Mouse (Mus musculus) c-Kit-negative CD71-positive TER-119-positive erythroid progenitor cells, embryonic 14.5 days (primary cell): Measurements from ENCODE around the gene Alpl.

Source experiments
- DNase-seq: peaks from one replicate; pipeline ENCODE4 v3.0.0-alpha.2; 2013; ENCODE audit warnings: low read depth, low spot score

Gene Alpl

DNA sequence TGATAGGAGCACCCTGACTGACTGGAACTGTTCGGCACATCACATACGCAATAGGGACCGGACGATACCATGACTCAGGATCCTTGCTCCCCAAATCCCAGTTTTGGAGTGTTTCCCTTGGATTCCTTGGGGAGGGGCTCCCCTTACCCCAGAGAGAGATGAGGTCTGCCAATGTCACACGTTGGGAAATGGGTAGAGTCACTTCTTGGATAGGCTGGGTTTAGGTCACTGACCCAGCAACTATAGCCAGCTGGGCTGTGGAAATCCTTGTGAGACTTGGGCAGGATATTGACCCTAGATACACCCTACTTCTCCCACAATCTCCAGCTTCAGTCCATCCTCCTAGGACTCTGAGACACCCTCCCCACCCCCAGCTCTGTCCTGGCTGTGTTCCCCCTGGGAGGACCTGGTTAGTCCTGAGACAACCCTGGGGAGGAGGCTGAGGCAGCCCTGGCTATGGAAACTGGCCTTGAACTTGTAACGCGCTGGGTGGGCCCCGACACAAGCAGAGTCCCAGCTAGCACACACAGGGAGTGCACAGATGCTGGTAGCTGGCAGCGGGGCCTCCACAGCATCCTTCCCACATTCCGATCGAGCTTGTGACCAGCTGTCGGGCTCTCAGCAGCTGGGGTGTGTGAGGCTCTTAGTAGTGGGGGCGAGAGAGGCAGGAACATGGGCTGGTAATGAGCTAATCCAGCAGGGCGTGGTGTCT, 25.1 kb downstream of the Alpl start:
- DNase-seq = no peak

GRCm38 (mm10) chr4:137769635-137770034, 26.5 kb downstream of the Alpl start:
- no peak for DNase-seq

DNA sequence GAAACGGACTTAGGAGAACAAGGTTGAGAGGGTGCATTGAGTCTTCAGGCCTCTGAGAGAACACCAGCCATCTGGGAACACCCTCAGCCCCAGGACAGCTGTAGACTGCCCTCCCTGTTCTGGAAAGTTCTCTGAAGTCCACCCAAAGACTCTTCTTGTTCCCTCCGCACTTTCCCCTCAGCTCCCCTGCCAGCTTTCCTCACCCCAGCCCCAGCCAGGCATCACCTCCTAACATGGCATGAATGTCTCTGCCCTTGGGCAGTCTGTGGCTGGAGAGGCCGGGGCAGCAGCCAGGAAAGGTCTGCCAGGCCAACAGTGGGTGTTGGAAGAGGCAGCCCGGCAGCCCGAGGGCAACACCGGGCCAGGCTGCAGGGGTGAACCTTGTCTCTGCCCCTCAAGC, 27.4 kb downstream of the Alpl start:
- no peak for DNase-seq

GRCm38 (mm10) chr4:137768381-137768780, 27.8 kb downstream of the Alpl start:
- DNase-seq = no peak

DNA sequence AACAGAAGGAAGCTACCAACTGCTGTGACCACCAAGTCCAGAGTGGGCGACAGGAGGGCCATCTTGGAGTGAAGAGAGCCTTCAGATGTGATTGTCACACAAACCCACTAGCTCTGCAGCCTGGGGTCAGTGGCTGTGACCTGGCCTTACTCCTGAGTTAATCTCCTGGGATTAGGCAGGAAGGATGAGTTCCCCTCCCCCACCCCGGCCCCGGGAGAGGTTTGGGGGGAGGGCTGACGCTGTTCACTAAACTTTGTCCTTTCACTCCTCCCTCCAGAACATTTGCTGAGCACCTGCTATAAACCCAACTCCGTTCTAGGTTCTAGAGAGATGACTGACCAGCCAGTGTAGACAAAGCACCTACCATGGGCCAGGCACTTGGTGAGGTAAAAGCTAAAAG, 29.8 kb downstream of the Alpl start:
- DNase-seq = no peak

DNA sequence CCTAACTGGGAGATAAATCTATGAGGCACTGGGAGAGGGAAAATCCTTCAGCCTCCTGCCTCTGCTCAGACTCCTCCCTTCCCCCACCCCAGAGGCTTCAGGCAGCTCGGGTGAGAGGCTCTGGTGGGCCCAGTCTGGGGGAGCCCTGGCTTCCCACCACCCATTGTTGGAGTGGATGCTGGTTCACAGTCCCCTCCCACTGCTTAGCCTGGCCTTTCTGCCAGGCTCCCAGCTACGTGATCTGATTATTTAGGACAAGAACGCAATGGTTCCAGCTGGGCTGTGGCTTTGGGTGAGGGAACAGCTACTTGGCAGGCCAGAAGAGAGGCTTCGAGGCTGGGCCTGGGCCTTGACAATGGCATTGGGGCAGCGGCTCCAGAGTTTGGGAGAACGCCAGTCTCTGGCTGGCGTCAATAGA, 30.6 kb downstream of the Alpl start:
- DNase-seq = no peak

- no peak for DNase-seq
Measured at GRCm38 (mm10) chr4:137764621-137765020, 31.6 kb downstream of the Alpl start.

DNA sequence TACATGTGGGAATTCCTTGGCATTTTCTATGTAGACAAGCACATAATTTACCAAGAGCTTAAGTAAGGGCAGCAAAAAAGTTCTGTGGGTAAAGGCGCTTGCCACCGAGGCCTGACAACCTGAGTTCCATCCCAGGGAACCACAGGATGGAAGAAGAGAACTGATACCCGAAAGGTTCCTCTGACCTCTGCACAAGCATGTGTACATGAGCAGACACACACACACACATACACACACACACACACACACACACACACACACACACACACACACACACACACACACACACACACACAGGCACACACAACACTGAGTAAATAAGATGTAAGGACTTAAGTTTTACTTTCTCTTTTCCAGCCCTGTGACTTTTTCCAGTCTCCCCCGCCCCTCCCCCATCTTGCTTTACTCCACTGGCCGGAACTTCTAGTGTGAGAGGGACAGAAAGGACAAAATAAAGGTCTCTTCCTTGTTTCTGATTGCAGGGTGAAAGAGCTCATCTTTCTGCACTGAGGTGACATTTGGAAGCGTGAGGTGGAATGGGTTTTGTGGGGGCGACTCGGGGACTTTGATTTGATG, 32.2 kb downstream of the Alpl start:
- DNase-seq = no peak

- no peak for DNase-seq
Measured at GRCm38 (mm10) chr4:137762886-137763285, 33.3 kb downstream of the Alpl start.

- DNase-seq = no peak
Measured at GRCm38 (mm10) chr4:137754446-137754845, 41.7 kb downstream of the Alpl start.

DNA sequence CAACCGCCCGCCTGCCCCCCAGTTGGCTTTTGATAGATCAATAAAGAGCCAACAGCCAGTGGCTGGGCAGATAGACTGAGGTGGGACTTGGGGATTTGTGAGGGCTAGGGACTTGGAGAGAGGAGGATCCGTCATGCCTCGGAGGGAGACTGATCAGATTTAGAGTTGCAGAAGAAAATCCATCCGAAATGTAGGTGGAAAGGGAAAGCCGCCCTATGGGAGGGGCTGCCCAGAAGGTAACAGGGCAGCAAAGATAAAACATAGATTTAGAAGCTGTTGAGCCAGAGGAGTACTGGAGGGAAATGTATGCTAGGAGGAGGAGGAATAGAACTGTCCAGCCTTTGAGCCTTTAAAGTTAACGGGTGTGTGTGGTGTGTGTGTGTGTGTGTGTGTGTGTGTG, 43.0 kb downstream of the Alpl start:
- peak; percentile 50 for DNase-seq

DNA sequence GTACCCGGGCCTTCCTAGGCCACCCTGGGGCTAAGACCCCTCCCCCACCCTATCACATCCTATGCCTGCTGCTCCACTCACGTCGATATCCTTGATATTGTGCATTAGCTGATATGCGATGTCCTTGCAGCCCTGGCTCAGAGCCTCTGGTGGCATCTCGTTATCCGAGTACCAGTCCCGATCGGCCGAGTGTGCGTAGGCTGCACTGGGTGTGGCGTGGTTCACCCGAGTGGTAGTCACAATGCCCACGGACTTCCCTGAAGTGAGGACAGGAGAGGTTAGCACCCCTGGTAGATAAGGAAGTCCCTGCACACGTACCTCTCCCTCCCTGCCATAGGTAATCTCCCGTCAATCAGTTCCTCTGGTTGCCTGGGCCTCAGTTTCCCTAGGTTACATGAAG, 43.7 kb downstream of the Alpl start:
- DNase-seq = peak; percentile 59

DNA sequence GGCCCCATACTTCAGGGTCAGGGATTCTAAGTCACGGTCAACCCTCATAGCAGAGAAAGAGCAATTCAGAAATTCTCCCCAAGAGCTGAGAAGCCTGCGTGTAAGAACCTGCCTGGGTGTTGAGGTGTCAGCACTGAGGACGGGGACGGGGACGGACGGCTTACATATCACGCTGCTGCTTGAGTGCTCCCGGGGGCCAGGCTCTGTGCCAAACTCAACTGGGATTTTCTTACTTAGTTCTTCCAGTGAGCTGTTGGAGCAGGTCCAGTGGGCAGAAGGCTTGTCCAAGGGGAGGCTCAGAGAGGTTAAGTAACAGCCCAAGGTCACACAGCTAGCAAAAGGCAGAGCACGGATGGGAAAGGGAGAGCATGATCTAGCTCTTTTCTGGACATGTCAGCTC, 44.5 kb downstream of the Alpl start:
- no peak for DNase-seq

DNA sequence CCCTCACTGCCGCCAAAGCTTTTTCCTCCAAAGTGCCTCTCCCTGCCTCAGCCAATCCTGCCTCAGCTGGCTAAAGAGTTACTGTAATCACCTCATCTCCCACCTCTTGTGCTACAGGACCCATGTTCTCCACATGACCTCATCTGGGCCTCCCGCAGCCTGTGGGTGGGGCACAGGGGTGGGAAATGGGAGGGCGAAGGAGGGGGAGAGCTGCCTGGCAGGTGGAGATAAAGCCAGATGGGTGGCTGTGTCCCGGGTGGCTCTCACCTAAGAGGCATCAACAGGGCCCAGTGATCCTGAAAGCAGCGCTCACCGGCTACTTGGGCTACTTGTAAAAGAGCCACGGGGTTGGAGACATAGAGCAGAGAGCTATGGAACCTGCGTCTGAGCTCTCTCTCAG, 44.9 kb downstream of the Alpl start:
- DNase-seq = peak; percentile 92

DNA sequence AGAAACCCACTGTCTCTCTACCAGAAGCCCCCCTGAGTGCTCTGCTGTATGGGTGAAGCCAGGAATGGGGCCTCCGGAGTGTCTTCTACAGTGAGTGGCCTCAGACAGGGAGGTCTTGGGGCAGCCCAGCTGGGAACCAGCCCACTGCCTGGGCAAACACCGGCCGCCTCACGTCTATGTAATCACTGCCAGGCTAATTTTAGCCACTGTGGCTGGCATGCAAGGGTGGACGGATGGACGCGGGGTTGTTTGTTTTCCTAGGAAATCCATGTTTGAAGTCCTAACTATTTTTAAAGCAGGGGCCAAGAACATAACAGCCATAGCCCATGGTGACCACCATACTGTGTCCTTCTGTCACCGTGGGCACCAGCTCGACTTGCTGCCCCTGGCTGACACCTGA, 46.1 kb downstream of the Alpl start:
- DNase-seq = no peak

- DNase-seq = no peak
Measured at GRCm38 (mm10) chr4:137749680-137750079, 46.5 kb downstream of the Alpl start.

- no peak for DNase-seq
Measured at GRCm38 (mm10) chr4:137748726-137749125, 47.5 kb downstream of the Alpl start.

- DNase-seq = no peak
Measured at GRCm38 (mm10) chr4:137747590-137747989, 48.6 kb downstream of the Alpl start.

DNA sequence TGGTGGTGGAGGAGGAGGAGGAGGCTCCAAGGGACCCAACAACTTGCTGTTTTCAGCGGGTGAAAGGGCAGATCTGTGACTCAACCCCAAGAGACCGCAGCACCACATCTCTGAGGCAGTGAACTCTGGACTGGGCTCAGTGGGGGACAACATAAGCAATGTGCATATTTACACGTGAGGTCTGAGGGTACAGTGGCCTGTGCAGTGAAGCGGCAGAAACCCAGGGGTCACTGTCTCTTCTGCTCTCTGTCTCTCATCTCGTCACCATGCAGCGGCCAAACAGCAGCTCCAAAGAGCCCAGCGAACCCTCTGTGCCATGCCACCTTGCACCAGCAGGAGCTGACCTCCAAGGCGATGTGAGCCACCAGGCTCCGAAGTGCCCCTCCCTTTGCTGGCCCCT, 49.1 kb downstream of the Alpl start:
- DNase-seq = no peak

GRCm38 (mm10) chr4:137744433-137744918, 51.7 kb downstream of the Alpl start:
- DNase-seq = no peak

DNA sequence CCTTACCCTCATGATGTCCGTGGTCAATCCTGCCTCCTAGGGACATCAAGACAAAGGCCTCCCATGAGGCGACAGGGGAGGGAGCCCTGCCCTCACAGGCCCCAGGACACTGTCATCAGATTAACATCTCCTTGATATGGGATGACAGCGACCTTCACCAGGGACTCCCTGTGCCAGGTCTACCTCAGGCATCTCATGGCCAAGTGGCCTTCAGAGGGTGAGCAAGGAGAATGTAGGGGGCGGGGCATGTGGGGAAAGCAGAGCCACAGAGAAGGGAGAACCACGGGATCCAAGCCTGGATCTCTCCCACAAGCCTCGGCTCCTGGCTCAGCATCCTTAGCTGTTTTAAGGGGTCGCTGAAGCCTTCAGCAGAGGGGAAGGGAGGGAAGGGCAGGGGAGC, 52.4 kb downstream of the Alpl start:
- no peak for DNase-seq

GRCm38 (mm10) chr4:137740350-137740749, 55.8 kb downstream of the Alpl start:
- no peak for DNase-seq

- DNase-seq = no peak
Measured at GRCm38 (mm10) chr4:137739151-137739923, 56.8 kb downstream of the Alpl start.
